Mouse (Mus musculus) neural tube, embryonic 12.5 days (tissue): ENCODE results near the gene Ulk1. TPM values are rescaled to one million over a fixed set of nuclear protein-coding genes. Genes with fewer than 3 reads are reported as not detected.
"Not testable (repeated sequence)": the region's sequence is repeated elsewhere in the genome, so short reads cannot be mapped to it uniquely, and the experiment has no call there.

ENCODE experiments used
- ATAC-seq: fragments of 200-750 bp; cut with Nextera tagmentation; 2 replicates; pipeline ENCODE4 v1.8.0; 2017; ENCODE audit warnings: low read depth, mild to moderate bottlenecking, moderate TSS enrichment, moderate library complexity; ENCODE audit not compliant: low FRiP score
- H3K27ac ChIP-seq: fragments of 300-500 bp; sonication (generic); 2 replicates; pipeline ENCODE4 v1.5.1; 2016
- H3K27me3 ChIP-seq: fragments of 300-500 bp; sonication (generic); replicated peaks from 2 replicates; pipeline ENCODE4 v1.6.1; 2016; ENCODE audit warnings: mild to moderate bottlenecking
- H3K36me3 ChIP-seq: fragments of 300-500 bp; sonication (generic); 2 replicates; pipeline ENCODE4 v1.6.1; 2016; ENCODE audit warnings: mild to moderate bottlenecking
- H3K4me1 ChIP-seq: fragments of 300-500 bp; sonication (generic); 2 replicates; pipeline ENCODE4 v1.6.1; 2016
- H3K4me2 ChIP-seq: fragments of 300-500 bp; sonication (generic); replicated peaks from 2 replicates; pipeline ENCODE4 v1.6.1; 2016; ENCODE audit warnings: mild to moderate bottlenecking
- H3K4me3 ChIP-seq: fragments of 300-500 bp; sonication (generic); 2 replicates; pipeline ENCODE4 v1.5.1; 2016
- H3K9ac ChIP-seq: fragments of 300-500 bp; sonication (generic); 2 replicates; pipeline ENCODE4 v1.6.1; 2016; ENCODE audit warnings: mild to moderate bottlenecking
- H3K9me3 ChIP-seq: fragments of 300-500 bp; sonication (generic); 2 replicates; pipeline ENCODE4 v1.6.1; 2016; ENCODE audit warnings: mild to moderate bottlenecking
- WGBS: fragments of 180-500 bp; shearing (Covaris S2); methylation state at CpG from one replicate; pipeline ENCODE4 v1.1.7; 2016; 5-methylcytosine and 5-hydroxymethylcytosine counted together
- polyA plus RNA-seq: library from polyadenylated mRNA; unstranded; fragments of >200 nt; fragmentation: Nextera tagmentation; extraction: Ambion mirVana; gene quantifications from 2 replicates; pipeline ENCODE4 v1.2.1, GENCODE M21; 2016

The Ulk1 gene
- polyA plus RNA-seq, 1 experiment from 2014 or later, result 37.2 TPM

GRCm38 (mm10) chr5:110776141-110776540 lies 33.8 kb downstream of the Ulk1 start:
- Histone ChIP-seq H3K9me3 (no peaks in the 10 kb centered on the region), H3K27ac (no peak overlapping the region), H3K27me3 (no peaks in the 10 kb centered on the region), H3K4me2 (no peak overlapping the region), H3K4me3 (no peak overlapping the region), H3K36me3 (peaks cover 48% of the 10 kb centered on the region), H3K4me1 (peaks cover 11% of the 10 kb centered on the region), H3K9ac (no peak overlapping the region)
- WGBS, result 86% methylated on average over 2 of the region's 2 CpGs
- ATAC-seq, result no peak

DNA sequence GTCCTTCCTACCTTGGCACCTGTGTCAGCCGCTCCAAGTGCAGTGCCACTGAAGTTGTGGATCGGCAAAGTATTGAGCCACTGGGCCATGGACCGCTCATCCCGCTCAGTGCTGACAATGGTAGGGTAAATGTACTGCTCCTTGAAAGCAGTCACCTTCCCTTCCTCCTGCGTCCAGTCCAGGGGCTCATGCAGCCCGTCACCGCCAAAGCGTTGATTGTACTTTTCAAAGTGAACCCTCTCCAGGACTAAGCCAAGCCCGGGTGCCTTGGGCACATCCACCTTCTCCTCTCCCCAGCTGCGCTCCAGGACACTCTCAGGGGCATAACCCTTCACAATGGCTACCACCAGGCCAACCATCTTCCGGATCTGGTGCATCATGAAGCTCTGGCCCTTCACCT lies 35.4 kb downstream of the Ulk1 start:
- no peak for ATAC-seq
- H3K4me3 ChIP-seq, result no peak overlapping the region
- WGBS, result 95% methylated on average over 11 of the region's 11 CpGs

DNA sequence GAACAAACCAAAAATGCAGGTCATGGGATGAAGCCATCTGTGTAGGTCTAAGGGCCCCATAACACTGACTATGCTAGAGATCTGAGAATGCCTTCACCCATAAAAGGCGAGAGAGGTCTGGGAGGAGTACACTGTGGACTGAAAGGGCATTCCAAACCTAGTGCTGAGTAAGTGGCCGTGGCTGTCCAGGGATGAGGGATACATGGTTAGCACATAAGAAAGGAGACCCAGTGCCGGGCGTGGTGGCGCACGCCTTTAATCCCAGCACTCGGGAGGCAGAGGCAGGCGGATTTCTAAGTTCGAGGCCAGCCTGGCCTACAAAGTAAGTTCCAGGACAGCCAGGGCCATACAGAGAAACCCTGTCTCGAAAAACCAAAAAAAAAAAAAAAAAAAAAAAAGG lies 37.0 kb downstream of the Ulk1 start:
- not testable (repeated sequence) for H3K9ac ChIP-seq, H3K4me2 ChIP-seq, H3K4me3 ChIP-seq, ATAC-seq, H3K27me3 ChIP-seq, H3K27ac ChIP-seq, H3K9me3 ChIP-seq
- Histone ChIP-seq H3K36me3 (peaks cover 45% of the 10 kb centered on the region), H3K4me1 (peaks cover 14% of the 10 kb centered on the region)
- WGBS, result 97% methylated on average over 10 of the region's 10 CpGs

More for the DNA sequence above, 35.4 kb downstream of the Ulk1 start:
- Histone ChIP-seq H3K27me3 (no peaks in the 10 kb centered on the region), H3K9ac (no peak overlapping the region), H3K4me2 (no peak overlapping the region), H3K36me3 (peaks cover 48% of the 10 kb centered on the region), H3K27ac (no peak overlapping the region), H3K9me3 (no peaks in the 10 kb centered on the region), H3K4me1 (peaks cover 8% of the 10 kb centered on the region)

DNA sequence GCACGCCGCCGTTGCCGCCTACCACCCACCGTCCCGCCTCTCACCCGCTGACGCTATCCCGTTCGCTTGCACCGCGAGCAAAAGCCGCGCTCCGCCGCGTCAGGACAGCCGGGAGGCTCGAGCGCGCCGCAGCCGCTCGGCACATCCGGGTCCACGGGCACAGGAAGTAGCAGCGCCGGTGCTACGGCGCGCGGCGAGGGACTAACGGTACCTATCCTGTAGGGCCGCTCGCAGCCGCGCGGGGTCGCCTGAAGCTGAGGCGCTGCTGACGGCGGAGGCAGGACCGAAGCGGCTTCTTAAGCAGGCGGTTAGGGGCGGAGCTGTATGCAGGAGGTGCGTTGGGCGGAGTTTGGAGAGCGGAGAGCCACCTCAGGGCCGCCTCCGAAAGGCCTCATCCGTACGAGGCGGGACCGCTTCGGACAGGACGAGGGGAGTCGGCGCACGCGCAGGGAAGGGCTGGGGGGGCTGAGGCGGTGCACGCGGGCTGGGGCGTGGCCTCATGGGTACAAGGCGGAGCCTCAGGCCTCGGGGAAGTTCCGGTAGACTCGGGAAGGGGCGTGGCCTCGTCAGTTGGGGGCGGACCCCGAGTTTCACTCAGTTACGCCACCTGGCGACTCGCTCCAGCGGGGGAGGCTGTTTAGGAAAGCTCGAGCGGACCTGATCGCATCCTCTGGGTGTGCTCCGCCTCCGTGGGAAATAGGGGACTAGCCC lies 39.3 kb downstream of the Ulk1 start, which contains the start of gene Ep400:
Gene Ep400, minus strand, starts transcription at position 270 of the 711 bp plus-strand sequence.
- Histone ChIP-seq H3K4me1 (peaks cover 14% of the 10 kb centered on the region), H3K27ac (peak within 1 kb of the TSS; percentile 92), H3K4me2 (peak within 1 kb of the TSS; percentile 84), H3K27me3 (no peaks in the 10 kb centered on the region), H3K9me3 (no peaks in the 10 kb centered on the region), H3K9ac (peak within 1 kb of the TSS; percentile 84), H3K36me3 (peaks cover 23% of the 10 kb centered on the region), H3K4me3 (peak within 1 kb of the TSS; percentile 80)
- peak; percentile 97 for ATAC-seq
- WGBS, result 1% methylated on average over 83 of the region's 83 CpGs

- Histone ChIP-seq H3K4me1 (peaks cover 14% of the 10 kb centered on the region), H3K27ac (peak overlapping the region; percentile 92), H3K36me3 (peaks cover 17% of the 10 kb centered on the region), H3K4me3 (peak overlapping the region; percentile 80), H3K9ac (peak overlapping the region; percentile 84), H3K27me3 (no peaks in the 10 kb centered on the region), H3K4me2 (peak overlapping the region; percentile 84), H3K9me3 (no peaks in the 10 kb centered on the region)
- WGBS, result under 1% methylated on average over 58 of the region's 58 CpGs
- peak; percentile 63 for ATAC-seq
These were observed 39.9 kb downstream of the Ulk1 start for GRCm38 (mm10) chr5:110770031-110770445.

DNA sequence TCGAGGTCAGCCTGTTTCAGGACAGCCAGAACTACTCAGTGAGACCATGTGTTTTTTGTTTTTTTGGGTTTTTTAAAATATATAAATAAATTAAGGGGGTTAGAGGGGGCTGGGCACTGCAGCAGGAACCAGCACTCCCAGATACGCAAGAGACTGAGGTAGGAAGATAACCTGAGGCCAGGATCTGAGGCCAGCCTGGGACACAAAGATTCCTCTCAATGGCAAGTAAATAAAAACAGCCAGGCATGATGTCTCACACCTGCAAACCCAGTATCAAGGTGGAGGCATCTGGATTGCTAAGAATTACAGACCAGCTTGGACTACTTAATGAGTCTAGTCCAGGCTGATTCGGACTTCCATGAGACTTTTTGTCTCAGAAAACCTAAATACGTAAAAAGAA lies 40.6 kb downstream of the Ulk1 start:
- Histone ChIP-seq H3K36me3 (peaks cover 10% of the 10 kb centered on the region), H3K4me1 (peaks cover 14% of the 10 kb centered on the region), H3K4me3 (peak overlapping the region; percentile 80), H3K27me3 (no peaks in the 10 kb centered on the region), H3K27ac (no peak overlapping the region), H3K4me2 (peak overlapping the region; percentile 84), H3K9ac (peak overlapping the region; percentile 84), H3K9me3 (no peaks in the 10 kb centered on the region)
- ATAC-seq, result no peak
- 71% methylated on average over 4 of the region's 4 CpGs for WGBS

GRCm38 (mm10) chr5:110763890-110764289 lies 46.0 kb downstream of the Ulk1 start:
- WGBS, result 96% methylated on average over 8 of the region's 8 CpGs
- H3K4me3 ChIP-seq, result no peak overlapping the region
- H3K4me2 ChIP-seq, result no peak overlapping the region
- H3K27ac ChIP-seq, result no peak overlapping the region
- no peaks in the 10 kb centered on the region for H3K27me3 ChIP-seq
- peaks cover 6% of the 10 kb centered on the region; the same call in 1 of the 2 replicates for H3K4me1 ChIP-seq
- no peak for ATAC-seq
- no peaks in the 10 kb centered on the region for H3K36me3 ChIP-seq
- H3K9me3 ChIP-seq, result no peaks in the 10 kb centered on the region
- no peak overlapping the region for H3K9ac ChIP-seq

DNA sequence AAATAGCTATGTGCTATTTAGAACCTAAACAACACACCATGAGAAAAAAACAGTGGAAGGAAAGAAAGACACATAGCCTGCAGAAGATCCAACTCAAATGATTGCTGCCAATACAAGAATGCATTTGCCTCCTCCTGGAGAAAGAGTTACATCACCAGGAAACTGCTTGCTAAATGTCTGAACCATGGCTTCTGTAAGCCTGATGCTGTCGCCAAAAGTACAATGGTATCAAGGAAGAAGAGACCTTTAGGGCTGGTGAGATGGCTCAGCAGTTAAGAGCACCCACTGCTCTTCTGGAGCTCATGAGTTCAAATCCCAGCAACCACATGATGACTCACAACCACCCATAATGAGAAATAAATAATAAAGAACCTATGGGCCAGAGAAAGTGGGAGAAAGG lies 64.9 kb downstream of the Ulk1 start:
- no peak for ATAC-seq
- peaks cover 5% of the 10 kb centered on the region; the same call in 1 of the 2 replicates for H3K36me3 ChIP-seq
- H3K27me3 ChIP-seq, result no peaks in the 10 kb centered on the region
- no peaks in the 10 kb centered on the region for H3K4me1 ChIP-seq
- H3K4me3 ChIP-seq, result no peak overlapping the region
- no peak overlapping the region for H3K9ac ChIP-seq
- H3K27ac ChIP-seq, result no peak overlapping the region
- H3K4me2 ChIP-seq, result no peak overlapping the region
- 77% methylated on average over 1 of the region's 1 CpGs for WGBS
- no peaks in the 10 kb centered on the region for H3K9me3 ChIP-seq

GRCm38 (mm10) chr5:110739496-110740275 lies 70.2 kb downstream of the Ulk1 start:
- H3K36me3 ChIP-seq, result peaks cover 47% of the 10 kb centered on the region
- no peak overlapping the region for H3K4me2 ChIP-seq
- H3K9me3 ChIP-seq, result no peaks in the 10 kb centered on the region
- no peak for ATAC-seq
- no peaks in the 10 kb centered on the region for H3K4me1 ChIP-seq
- no peaks in the 10 kb centered on the region for H3K27me3 ChIP-seq
- no peak overlapping the region for H3K4me3 ChIP-seq
- H3K9ac ChIP-seq, result no peak overlapping the region
- WGBS, result 96% methylated on average over 7 of the region's 7 CpGs
- no peak overlapping the region for H3K27ac ChIP-seq

- no peak overlapping the region for H3K9ac ChIP-seq
- no peak for ATAC-seq
- no peaks in the 10 kb centered on the region for H3K4me1 ChIP-seq
- no peak overlapping the region for H3K27ac ChIP-seq
- no peaks in the 10 kb centered on the region for H3K9me3 ChIP-seq
- no peaks in the 10 kb centered on the region for H3K27me3 ChIP-seq
- 94% methylated on average over 1 of the region's 1 CpGs for WGBS
- no peak overlapping the region for H3K4me3 ChIP-seq
- no peak overlapping the region for H3K4me2 ChIP-seq
- peaks cover 73% of the 10 kb centered on the region for H3K36me3 ChIP-seq
These were observed 74.3 kb downstream of the Ulk1 start for GRCm38 (mm10) chr5:110735606-110736005.
